In genomic region chr10:93933980-93934379, GRCm38 (mm10) we compare ENCODE assay signal across 8 mouse cellular contexts. TPM values are rescaled to one million over a fixed set of nuclear protein-coding genes. Genes with fewer than 3 reads are reported as not detected.
A peak's percentile ranks its signal among the peaks of the same experiment; 100 is the strongest.
DNase-seq lines count a peak whose midpoint lies in the region.

No protein-coding gene starts in this region.

- DNase-seq in adrenal gland, adult (ENCODE audit: inconsistent age in 2 of 2, low spot score in 1 of 2), result peak; percentile 85 to 90
- no peak for DNase-seq in adrenal gland, postnatal 4 days (ENCODE audit: low spot score in 2 of 2)
- peak; percentile 7 for DNase-seq in layer of hippocampus, adult 9-11 months
- no peak for DNase-seq in layer of hippocampus, postnatal 25 days (ENCODE audit: extremely low spot score in 1 of 2, low spot score in 1 of 2)
- peak; percentile 78 for DNase-seq in adrenal gland, postnatal 14 days
- peak; percentile 19 to 45 for DNase-seq in heart, postnatal 14 days
- peak; percentile 73 for DNase-seq in skeletal muscle tissue, adult 2 months (ENCODE audit: low read depth, low spot score)
- DNase-seq in c-Kit-positive CD71-positive TER-119-positive erythroid progenitor cells, embryonic 14.5 days (ENCODE audit: low spot score), result no peak

- intact Hi-C loops in heart, postnatal 14 days (cut with DNase I), result no loop called here

RNA-seq across cellular contexts. Expression of gene Metap2, which starts 37.1 kb away (rescaled TPM):
- 100 to 1,000 TPM; 217 to 253 TPM for total RNA-seq in adrenal gland, postnatal 4 days (2021)
- total RNA-seq in layer of hippocampus, postnatal 25 days (2021), result 100 to 1,000 TPM; 134 to 137 TPM
- total RNA-seq in adrenal gland, postnatal 14 days (2021), result 239 and 243 TPM in 2 replicates
- 100 to 1,000 TPM; 118 to 136 TPM for total RNA-seq in heart, postnatal 14 days (2021)

Comparison
In these comparisons a context has a peak if more than half of its experiments do, and no peak if none do; other contexts are left out.
1. DNase-seq: peak in adrenal gland, adult (2 of 2), layer of hippocampus, adult 9-11 months (single experiment), adrenal gland, postnatal 14 days (single experiment), heart, postnatal 14 days (2 of 2) and skeletal muscle tissue, adult 2 months (single experiment); none in adrenal gland, postnatal 4 days (0 of 2), layer of hippocampus, postnatal 25 days (0 of 2) and c-Kit-positive CD71-positive TER-119-positive erythroid progenitor cells, embryonic 14.5 days (single experiment).